Mouse (Mus musculus) E14TG2a.4 (cell line): ENCODE data around the gene Psg16.

Experiments used
- H3K27me3 ChIP-seq: 2 replicates; pipeline ENCODE4 v1.6.1; 2014; ENCODE audit warnings: low read length, control low read depth; ENCODE audit not compliant: insufficient read depth
- H3K36me3 ChIP-seq: 2 replicates; pipeline ENCODE4 v1.6.1; 2014; ENCODE audit warnings: low read length, control low read depth; ENCODE audit not compliant: insufficient read depth
- H3K4me1 ChIP-seq: replicated peaks from 2 replicates; pipeline ENCODE4 v1.6.1; 2014; ENCODE audit warnings: low read depth, low read length, control low read depth
- H3K4me3 ChIP-seq: replicated peaks from 2 replicates; pipeline ENCODE4 v1.5.1; 2014; ENCODE audit warnings: mild to moderate bottlenecking, low read length
- H3K9me3 ChIP-seq: 2 replicates; pipeline ENCODE4 v1.6.1; 2014; ENCODE audit warnings: low read length, control low read depth
- CTCF ChIP-seq: conservative IDR thresholded peaks from 2 replicates; pipeline ENCODE4 v1.5.1; 2014; ENCODE audit warnings: low read length
- NANOG ChIP-seq: IDR thresholded peaks from 2 replicates; pipeline ENCODE4 v1.6.1; 2014; ENCODE audit warnings: borderline replicate concordance, low read length, mixed read lengths
- POU5F1 ChIP-seq: IDR thresholded peaks from 2 replicates; pipeline ENCODE4 v1.6.1; 2014; ENCODE audit warnings: low read length, borderline replicate concordance

The Psg16 gene

DNA sequence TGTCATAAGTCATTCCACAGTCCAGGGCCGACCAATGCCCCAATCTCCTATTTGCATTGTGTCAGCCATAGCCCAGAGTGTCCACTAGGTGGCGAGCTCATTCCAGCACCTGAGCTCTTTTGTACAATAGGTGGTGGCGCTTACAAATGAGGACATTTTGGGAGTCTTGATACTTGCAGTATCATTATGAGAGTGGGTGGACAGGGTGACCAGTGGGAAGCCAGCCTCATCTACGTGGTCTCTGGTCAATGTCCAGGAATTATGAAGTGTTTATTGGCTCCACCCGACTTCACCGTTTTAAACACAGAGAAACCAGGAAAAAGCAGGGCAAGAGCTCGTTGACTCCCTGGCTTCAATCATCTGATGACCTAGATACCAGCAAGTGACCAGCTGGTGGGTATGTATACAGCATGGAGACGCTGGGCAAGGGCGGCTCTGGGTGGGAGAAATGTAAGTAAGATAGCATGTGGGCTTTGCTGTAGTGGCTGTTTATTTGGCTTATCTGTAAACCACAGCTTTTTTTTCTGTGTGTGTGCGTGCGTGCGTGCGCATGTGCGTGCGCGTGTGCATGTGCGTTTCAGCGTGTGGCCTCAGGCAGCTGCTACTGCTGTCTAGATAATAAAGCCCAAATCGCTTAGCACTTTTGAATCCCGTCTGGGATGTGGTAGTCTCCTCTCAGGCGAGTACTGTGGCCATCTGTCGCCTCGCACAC, at the start of gene Psg16:
Psg16 (plus strand) TSS at position 137 of the 712 bp plus-strand sequence.
- peak within 1 kb of the TSS; percentile 17; the same call in 1 of the 2 replicates for H3K4me3 ChIP-seq
- no peaks in the 10 kb centered on the region for H3K9me3 ChIP-seq
- peaks cover 7% of the 10 kb centered on the region for H3K4me1 ChIP-seq
- TF ChIP-seq POU5F1 (no peak), NANOG (no peak), CTCF (peak; percentile 97)
- no peaks in the 10 kb centered on the region for H3K27me3 ChIP-seq
- H3K36me3 ChIP-seq: no peaks in the 10 kb centered on the region

- Histone ChIP-seq H3K36me3 (peaks cover 74% of the 10 kb centered on the region), H3K4me1 (peaks cover 81% of the 10 kb centered on the region), H3K4me3 (no peak overlapping the region), H3K9me3 (peaks cover 3% of the 10 kb centered on the region; the same call in 1 of the 2 replicates), H3K27me3 (no peaks in the 10 kb centered on the region)
- no peak for TF ChIP-seq NANOG
- no peak for TF ChIP-seq POU5F1
- TF ChIP-seq CTCF: no peak
Measured at GRCm38 (mm10) chr7:17024141-17024540, 49.7 kb upstream of the Psg16 start.

DNA sequence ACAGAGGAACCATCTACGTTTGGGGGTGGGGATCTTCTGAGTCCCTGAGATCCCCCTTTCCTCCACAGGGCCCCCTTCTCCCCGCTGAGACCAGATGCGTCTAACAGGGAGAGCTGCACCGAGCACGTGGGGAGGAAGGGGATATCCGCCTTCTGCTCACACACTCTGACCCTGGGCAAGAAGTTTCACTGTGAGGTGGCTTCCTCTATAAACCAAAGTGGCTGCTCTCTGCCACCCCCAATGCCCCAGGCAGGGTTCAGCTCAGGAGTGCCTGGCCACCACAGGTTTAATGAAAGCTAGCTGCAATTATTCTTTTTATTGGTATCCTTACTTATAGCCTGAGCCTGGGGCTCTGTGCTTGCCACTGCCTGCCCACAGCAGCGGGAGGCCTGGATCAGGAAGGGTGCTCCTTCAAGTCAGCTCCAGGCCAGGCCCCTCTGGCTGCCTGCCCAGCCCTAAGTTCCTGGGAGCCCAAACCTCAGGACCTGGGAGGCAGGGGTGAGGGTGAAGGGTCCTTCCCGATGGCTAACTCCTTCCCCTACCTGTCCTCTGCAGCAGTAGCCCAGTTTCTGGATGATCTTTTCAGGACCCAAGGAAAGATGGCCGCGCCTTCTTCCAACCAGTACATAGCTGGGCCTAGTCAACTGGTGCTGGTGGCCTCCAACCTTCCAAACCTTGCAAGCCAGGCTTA, 48.9 kb upstream of the Psg16 start:
- peaks cover 66% of the 10 kb centered on the region for H3K36me3 ChIP-seq
- peak overlapping the region; percentile 100; the same call in 1 of the 2 replicates for H3K4me3 ChIP-seq
- peaks cover 75% of the 10 kb centered on the region for H3K4me1 ChIP-seq
- peaks cover 3% of the 10 kb centered on the region; the same call in 1 of the 2 replicates for H3K9me3 ChIP-seq
- TF ChIP-seq CTCF (no peak), NANOG (no peak), POU5F1 (no peak)
- no peaks in the 10 kb centered on the region for H3K27me3 ChIP-seq

GRCm38 (mm10) chr7:17025505-17025894, 48.3 kb upstream of the Psg16 start:
- Histone ChIP-seq H3K9me3 (peaks cover 3% of the 10 kb centered on the region; the same call in 1 of the 2 replicates), H3K4me3 (peak overlapping the region; percentile 100), H3K27me3 (no peaks in the 10 kb centered on the region), H3K36me3 (peaks cover 61% of the 10 kb centered on the region), H3K4me1 (peaks cover 70% of the 10 kb centered on the region)
- TF ChIP-seq CTCF: no peak
- TF ChIP-seq POU5F1: no peak
- TF ChIP-seq NANOG: no peak

- TF ChIP-seq NANOG (no peak), CTCF (no peak), POU5F1 (no peak)
- H3K9me3 ChIP-seq: peaks cover 3% of the 10 kb centered on the region; the same call in 1 of the 2 replicates
Measured at GRCm38 (mm10) chr7:17025896-17026622, 47.8 kb upstream of the Psg16 start.

GRCm38 (mm10) chr7:17026710-17027587, 46.9 kb upstream of the Psg16 start:
- H3K36me3 ChIP-seq: peaks cover 46% of the 10 kb centered on the region
- peaks cover 3% of the 10 kb centered on the region; the same call in 1 of the 2 replicates for H3K9me3 ChIP-seq
- no peaks in the 10 kb centered on the region for H3K27me3 ChIP-seq
- H3K4me1 ChIP-seq: peaks cover 61% of the 10 kb centered on the region
- H3K4me3 ChIP-seq: peak overlapping the region; percentile 100
- TF ChIP-seq CTCF (peak; percentile 54), NANOG (no peak), POU5F1 (no peak)

More at GRCm38 (mm10) chr7:17025896-17026622, 47.8 kb upstream of the Psg16 start:
- Histone ChIP-seq H3K36me3 (peaks cover 55% of the 10 kb centered on the region), H3K4me3 (peak overlapping the region; percentile 100), H3K27me3 (no peaks in the 10 kb centered on the region), H3K4me1 (peaks cover 65% of the 10 kb centered on the region)

GRCm38 (mm10) chr7:17027588-17028343, 46.1 kb upstream of the Psg16 start, which contains the start of gene Ppp5c:
Gene Ppp5c, minus strand, starts transcription at chr7:17027924.
- H3K4me3 ChIP-seq: peak within 1 kb of the TSS; percentile 100
- H3K36me3 ChIP-seq: peaks cover 38% of the 10 kb centered on the region
- H3K27me3 ChIP-seq: no peaks in the 10 kb centered on the region
- peaks cover 3% of the 10 kb centered on the region; the same call in 1 of the 2 replicates for H3K9me3 ChIP-seq
- peaks cover 56% of the 10 kb centered on the region for H3K4me1 ChIP-seq
- TF ChIP-seq NANOG: no peak
